Mouse (Mus musculus) heart, postnatal 25 days (tissue): ENCODE measurements around the gene Aqp5. TPM values are rescaled to one million over a fixed set of nuclear protein-coding genes. Genes with fewer than 3 reads are reported as not detected.

Experiments
- DNase-seq: peaks from one replicate; pipeline ENCODE4 v3.0.0; 2022; ENCODE audit warnings: low spot score
- intact Hi-C: fragments of 180-260 bp; cut with DNase I; formaldehyde crosslinking; loops from one replicate; pipeline ENCODE4 v1.15.1; 2025
- total RNA-seq, 2 experiments: library from RNA; stranded (reverse); gene quantifications; 2 replicates each; pipeline ENCODE4 v1.2.3; 2021

The Aqp5 gene
- total RNA-seq, 2 experiments from 2014 or later: 0.22 TPM; not detected in 1

DNA sequence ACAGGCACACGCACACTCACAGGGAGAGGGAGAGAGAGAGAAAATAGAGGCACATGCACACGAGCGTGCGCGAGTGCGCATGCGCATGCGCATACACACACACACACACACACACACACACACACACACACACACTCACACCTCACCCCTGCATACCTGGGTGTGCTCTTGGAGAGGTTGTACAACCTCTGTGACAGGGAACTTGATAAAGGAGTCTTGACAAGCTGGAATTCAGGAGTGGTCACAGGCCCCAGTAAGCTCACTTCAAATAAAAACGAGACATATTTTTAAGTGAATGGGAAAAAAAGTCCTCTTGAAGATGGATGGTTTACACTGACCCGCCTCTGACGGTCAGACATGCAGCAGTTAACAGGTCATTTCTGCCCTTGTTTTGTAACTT lies 31.5 kb downstream of the Aqp5 start:
- DNase-seq: no peak
- intact Hi-C loops: no loop called here

GRCm38 (mm10) chr15:99631618-99632017 lies 41.0 kb downstream of the Aqp5 start:
- no peak for DNase-seq
- intact Hi-C loops: no loop called here

DNA sequence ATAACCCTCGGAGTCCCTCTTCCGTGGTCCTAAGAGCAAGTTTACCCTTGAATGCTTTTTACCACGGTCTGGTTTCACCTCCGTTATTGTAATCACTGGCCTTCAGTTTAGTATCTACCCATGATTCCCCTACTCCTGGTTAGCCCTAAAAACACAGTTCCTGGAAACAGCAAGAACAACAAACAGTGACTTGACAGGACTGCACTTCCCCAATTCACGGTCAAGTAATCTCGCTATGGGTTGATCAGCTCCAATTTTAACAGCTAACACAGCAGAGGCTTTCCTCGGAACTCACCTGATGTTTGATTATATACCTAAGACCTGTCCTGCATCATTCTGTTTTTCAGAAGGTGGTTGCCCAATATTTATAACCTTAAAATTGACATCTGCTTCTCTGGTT lies 44.1 kb downstream of the Aqp5 start:
- intact Hi-C loops: no loop called here

GRCm38 (mm10) chr15:99637405-99638123 lies 47.0 kb downstream of the Aqp5 start:
- no peak for DNase-seq
- intact Hi-C loops: no loop called here

More for the DNA sequence above, 44.1 kb downstream of the Aqp5 start:
- DNase-seq: no peak

- intact Hi-C loops: no loop called here
Measured at GRCm38 (mm10) chr15:99638124-99638485, 47.5 kb downstream of the Aqp5 start.

GRCm38 (mm10) chr15:99642622-99643021 lies 52.0 kb downstream of the Aqp5 start:
- no peak for DNase-seq
- intact Hi-C loops: no loop called here

More at GRCm38 (mm10) chr15:99638124-99638485, 47.5 kb downstream of the Aqp5 start:
- no peak for DNase-seq

DNA sequence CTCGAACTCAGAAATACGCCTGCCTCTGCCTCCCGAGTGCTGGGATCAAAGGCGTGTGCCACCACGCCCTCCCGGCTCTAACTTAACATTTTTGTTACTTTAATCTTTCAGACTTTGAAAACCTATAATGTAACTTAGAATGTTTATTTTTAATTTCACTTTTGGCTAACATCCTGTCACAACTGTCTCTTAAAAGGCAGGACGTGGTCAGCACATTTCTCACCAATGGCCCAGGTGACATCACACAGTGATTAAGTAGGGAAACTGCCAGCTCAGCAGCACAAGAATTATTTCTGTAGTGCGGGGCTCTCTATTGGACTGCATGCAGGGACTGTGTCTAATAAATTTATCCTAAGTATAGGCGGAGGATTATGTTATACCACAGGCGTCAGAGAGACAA lies 53.2 kb downstream of the Aqp5 start:
- no peak for DNase-seq
- intact Hi-C loops: no loop called here

Other genes with a start within 250 kb of the Aqp5 start
- 10 to 100 TPM; 20.1 to 21.1 TPM for gene Fmnl3, start 220.3 kb upstream of the Aqp5 start, total RNA-seq
- gene Tmbim6, start 197.9 kb upstream of the Aqp5 start, total RNA-seq: 100 to 1,000 TPM; 207 to 215 TPM
- gene Nckap5l, start 133.0 kb upstream of the Aqp5 start, total RNA-seq: 1 to 10 TPM; 6.4 to 7.6 TPM
- gene Bcdin3d, start 116.1 kb upstream of the Aqp5 start, total RNA-seq: 1 to 10 TPM; 3.2 to 4.0 TPM
- gene Faim2, start 62.6 kb upstream of the Aqp5 start, total RNA-seq: under 1 TPM in 1 of 2 experiments, not detected in 1; 0.11 TPM
- not detected for gene Aqp2, start 11.7 kb upstream of the Aqp5 start, total RNA-seq
- not detected for gene Aqp6, start 10.6 kb downstream of the Aqp5 start, total RNA-seq
- 1 to 10 TPM; 2.8 to 3.0 TPM for gene Racgap1, start 60.9 kb downstream of the Aqp5 start, total RNA-seq
- gene Asic1, start 79.6 kb downstream of the Aqp5 start, total RNA-seq: under 1 TPM; 0.48 to 0.55 TPM
- gene Smarcd1, start 111.3 kb downstream of the Aqp5 start, total RNA-seq: 10 to 100 TPM; 23.5 to 25.3 TPM
- 1 to 10 TPM; 2.8 to 4.2 TPM for gene Gm17349, start 114.7 kb downstream of the Aqp5 start, total RNA-seq
- 10 to 100 TPM; 54.1 to 67.6 TPM for gene Gpd1, start 126.7 kb downstream of the Aqp5 start, total RNA-seq
- 100 to 1,000 TPM; 227 to 229 TPM for gene Cox14, start 134.8 kb downstream of the Aqp5 start, total RNA-seq
- gene Cers5, start 182.1 kb downstream of the Aqp5 start, total RNA-seq: 10 to 100 TPM; 18.2 to 18.5 TPM